Mouse (Mus musculus) heart, postnatal 0 days (tissue): Measurements from ENCODE around the gene Lin54. TPM values are rescaled to one million over a fixed set of nuclear protein-coding genes. Genes with fewer than 3 reads are reported as not detected.

Experiments used
- ATAC-seq: fragments of 200-750 bp; cut with Nextera tagmentation; 2 replicates; pipeline ENCODE4 v1.8.0; 2017; ENCODE audit warnings: low read depth, moderate number of reproducible peaks, moderate library complexity; ENCODE audit not compliant: insufficient read depth
- DNase-seq: peaks from one replicate; pipeline ENCODE4 v3.0.0-alpha.2; 2016; ENCODE audit warnings: low spot score
- H3K27ac ChIP-seq: fragments of 300-500 bp; sonication (generic); 2 replicates; pipeline ENCODE4 v1.5.1; 2014; ENCODE audit warnings: low read depth, mild to moderate bottlenecking
- H3K27me3 ChIP-seq: fragments of 300-500 bp; sonication (generic); 2 replicates; pipeline ENCODE4 v1.6.1; 2014; ENCODE audit warnings: low read length, mixed read lengths; ENCODE audit not compliant: control insufficient read depth, insufficient read depth
- H3K36me3 ChIP-seq: fragments of 300-500 bp; sonication (generic); replicated peaks from 2 replicates; pipeline ENCODE4 v1.6.1; 2014; ENCODE audit warnings: low read length, mixed read lengths; ENCODE audit not compliant: control insufficient read depth, insufficient read depth
- H3K4me1 ChIP-seq: fragments of 300-500 bp; sonication (generic); 2 replicates; pipeline ENCODE4 v1.6.1; 2014; ENCODE audit warnings: antibody characterized with exemption; ENCODE audit not compliant: control insufficient read depth, insufficient read depth
- H3K4me2 ChIP-seq: fragments of 300-500 bp; sonication (generic); 2 replicates; pipeline ENCODE4 v1.6.1; 2014; ENCODE audit warnings: low read depth, mild to moderate bottlenecking, low read length, moderate library complexity
- H3K4me3 ChIP-seq: fragments of 300-500 bp; sonication (generic); 2 replicates; pipeline ENCODE4 v1.5.1; 2014; ENCODE audit warnings: low read depth, low read length
- H3K9ac ChIP-seq: fragments of 300-500 bp; sonication (generic); replicated peaks from 2 replicates; pipeline ENCODE4 v1.6.1; 2014; ENCODE audit warnings: low read depth, low read length, mixed read lengths
- H3K9me3 ChIP-seq: fragments of 300-500 bp; sonication (generic); replicated peaks from 2 replicates; pipeline ENCODE4 v1.6.1; 2016; ENCODE audit warnings: low read length; ENCODE audit not compliant: control insufficient read depth
- CTCF ChIP-seq: IDR thresholded peaks from 2 replicates; pipeline ENCODE4 v1.5.1; 2016; ENCODE audit warnings: antibody characterized with exemption, control low read depth, low read depth
- EP300 ChIP-seq: IDR thresholded peaks from 2 replicates; pipeline ENCODE4 v1.6.1; 2016; ENCODE audit warnings: antibody characterized with exemption, low read depth
- WGBS: fragments of 180-500 bp; shearing (Covaris S2); extraction: QIAGEN DNeasy Blood & Tissue Kit; methylation state at CpG from one replicate; pipeline ENCODE4 v1.1.7; 2014; 5-methylcytosine and 5-hydroxymethylcytosine counted together
- polyA plus RNA-seq: library from polyadenylated mRNA; unstranded; fragments of >200 nt; fragmentation: Nextera tagmentation; extraction: Ambion mirVana; gene quantifications from 2 replicates; pipeline ENCODE4 v1.2.1, GENCODE M21; 2015
- total RNA-seq: library from RNA; depleted of rRNA; stranded (reverse); fragments of >200 nt; gene quantifications from 2 replicates; pipeline ENCODE4 v1.2.3, GENCODE M21; 2014; ENCODE audit warnings: low replicate concordance

The Lin54 gene
- total and polyA plus RNA-seq, 2 experiments from 2014 or later = 5.5 to 12.8 TPM

- Histone ChIP-seq H3K36me3 (peaks cover 8% of the 10 kb centered on the region), H3K27ac (no peak overlapping the region), H3K4me1 (peaks cover 17% of the 10 kb centered on the region), H3K9ac (no peak overlapping the region), H3K27me3 (no peaks in the 10 kb centered on the region), H3K9me3 (no peaks in the 10 kb centered on the region), H3K4me2 (no peak overlapping the region), H3K4me3 (no peak overlapping the region)
- 94% methylated on average over 3 of the region's 3 CpGs for WGBS
- ATAC-seq = no peak
- TF ChIP-seq EP300 (no peak), CTCF (no peak)
- DNase-seq = no peak
Observed at GRCm38 (mm10) chr5:100488231-100488630, 12.2 kb downstream of the Lin54 start.

DNA sequence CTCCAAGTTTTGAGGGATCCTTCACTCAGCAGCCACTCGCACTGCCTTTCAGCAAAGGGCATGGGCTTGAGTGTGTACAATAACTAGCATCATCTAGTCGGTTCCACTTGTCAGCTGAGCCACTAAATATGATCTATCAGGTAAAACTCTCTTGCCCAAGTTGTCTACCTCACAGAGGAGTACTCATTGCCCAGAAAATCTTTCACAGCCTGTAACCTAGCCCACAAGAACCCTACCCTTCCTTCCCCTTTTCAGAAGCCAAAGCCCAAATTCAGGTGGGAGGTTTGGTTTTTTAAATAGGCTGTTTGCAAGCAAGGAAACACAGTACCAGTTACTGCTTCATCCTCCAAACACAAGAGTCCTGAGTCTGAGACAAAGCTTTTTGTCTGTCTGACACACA, 13.3 kb downstream of the Lin54 start:
- Histone ChIP-seq H3K4me3 (no peak overlapping the region), H3K27me3 (no peaks in the 10 kb centered on the region), H3K9ac (no peak overlapping the region), H3K4me1 (peaks cover 17% of the 10 kb centered on the region), H3K27ac (no peak overlapping the region), H3K9me3 (no peaks in the 10 kb centered on the region), H3K4me2 (no peak overlapping the region), H3K36me3 (peaks cover 8% of the 10 kb centered on the region)
- ATAC-seq (no peak), DNase-seq (no peak)
- TF ChIP-seq CTCF = no peak
- TF ChIP-seq EP300 = no peak
- 85% methylated on average over 2 of the region's 2 CpGs for WGBS

GRCm38 (mm10) chr5:100483569-100483968, 16.9 kb downstream of the Lin54 start:
- H3K27ac ChIP-seq = no peak overlapping the region
- no peak overlapping the region for H3K4me3 ChIP-seq
- no peak for TF ChIP-seq CTCF
- TF ChIP-seq EP300 = no peak
- no peak overlapping the region for H3K4me2 ChIP-seq
- no peaks in the 10 kb centered on the region for H3K27me3 ChIP-seq
- no peak for ATAC-seq
- H3K4me1 ChIP-seq = no peaks in the 10 kb centered on the region
- H3K9ac ChIP-seq = no peak overlapping the region
- peaks cover 17% of the 10 kb centered on the region for H3K36me3 ChIP-seq
- no peak for DNase-seq
- no peaks in the 10 kb centered on the region for H3K9me3 ChIP-seq

DNA sequence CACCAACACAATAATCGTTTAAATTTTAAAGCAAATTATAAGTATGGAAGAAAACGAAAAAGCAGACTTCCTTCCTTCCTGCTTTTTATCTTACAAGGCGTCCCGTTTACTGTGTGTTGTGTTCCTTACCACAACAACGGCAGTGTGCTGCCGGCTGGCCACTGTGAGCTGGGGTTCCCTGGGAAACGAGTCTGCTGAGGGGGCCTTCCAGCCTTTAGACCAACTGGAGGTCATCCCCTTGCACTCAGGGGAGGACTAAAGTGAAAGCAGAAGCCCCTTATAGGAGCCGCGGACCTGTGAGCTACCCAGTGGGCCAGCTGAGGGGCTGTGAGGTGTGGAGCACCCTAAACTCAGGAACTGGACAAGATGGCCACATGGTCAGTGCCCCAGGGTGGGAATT, 22.8 kb downstream of the Lin54 start:
- no peak for DNase-seq
- no peaks in the 10 kb centered on the region for H3K27me3 ChIP-seq
- 76% methylated on average over 9 of the region's 9 CpGs for WGBS
- peaks cover 32% of the 10 kb centered on the region for H3K36me3 ChIP-seq
- no peaks in the 10 kb centered on the region for H3K9me3 ChIP-seq
- no peak for ATAC-seq
- H3K9ac ChIP-seq = no peak overlapping the region
- no peak overlapping the region for H3K4me3 ChIP-seq
- TF ChIP-seq CTCF (no peak), EP300 (no peak)
- H3K27ac ChIP-seq = no peak overlapping the region
- no peaks in the 10 kb centered on the region for H3K4me1 ChIP-seq
- no peak overlapping the region for H3K4me2 ChIP-seq

DNA sequence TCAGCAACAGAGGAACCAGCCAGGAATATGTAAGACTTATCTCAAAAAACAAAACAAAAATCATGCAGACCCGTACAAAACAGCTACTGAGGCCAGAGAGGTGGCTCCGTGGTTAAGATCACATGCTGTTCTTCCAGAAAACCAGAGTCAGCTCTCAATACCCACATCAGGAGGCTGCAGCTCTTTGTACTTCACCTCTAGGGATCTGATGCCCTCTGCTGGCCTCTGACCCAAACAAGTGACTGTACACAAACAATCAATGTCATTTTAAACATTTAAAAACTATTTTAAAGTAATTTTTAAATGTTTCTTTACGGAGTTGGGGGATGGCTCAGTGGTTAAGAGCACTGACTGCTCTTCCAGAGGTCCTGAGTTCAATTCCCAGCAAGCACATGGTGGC, 24.1 kb downstream of the Lin54 start:
- WGBS = 75% methylated on average over 3 of the region's 3 CpGs
- Histone ChIP-seq H3K27ac (no peak overlapping the region), H3K36me3 (peaks cover 36% of the 10 kb centered on the region), H3K4me1 (no peaks in the 10 kb centered on the region), H3K9ac (no peak overlapping the region), H3K9me3 (no peaks in the 10 kb centered on the region), H3K4me3 (no peak overlapping the region), H3K4me2 (no peak overlapping the region), H3K27me3 (no peaks in the 10 kb centered on the region)
- DNase-seq (no peak), ATAC-seq (no peak)
- TF ChIP-seq CTCF (no peak), EP300 (no peak)

GRCm38 (mm10) chr5:100467336-100467735, 33.1 kb downstream of the Lin54 start:
- TF ChIP-seq CTCF (no peak), EP300 (no peak)
- no peak for DNase-seq
- no peaks in the 10 kb centered on the region for H3K9me3 ChIP-seq
- H3K4me2 ChIP-seq = no peak overlapping the region
- peaks cover 8% of the 10 kb centered on the region; the same call in 1 of the 2 replicates for H3K36me3 ChIP-seq
- H3K27ac ChIP-seq = no peak overlapping the region
- no peaks in the 10 kb centered on the region for H3K27me3 ChIP-seq
- no peak overlapping the region for H3K9ac ChIP-seq
- no peak overlapping the region for H3K4me3 ChIP-seq
- no peaks in the 10 kb centered on the region for H3K4me1 ChIP-seq
- 91% methylated on average over 7 of the region's 7 CpGs for WGBS
- no peak for ATAC-seq
